Mouse (Mus musculus) cerebellum, adult (tissue): ENCODE results near the gene Vti1b.

Experiments used
- ATAC-seq: cut with Nextera tagmentation; 2 replicates; pipeline ENCODE4 v1.9.2; 2017; ENCODE audit warnings: mild to moderate bottlenecking, moderate library complexity, mixed read lengths; ENCODE audit not compliant: insufficient number of reproducible peaks, low FRiP score, low TSS enrichment

Gene Vti1b

GRCm38 (mm10) chr12:79139417-79139816 lies 33.0 kb downstream of the Vti1b start:
- ATAC-seq = no peak

GRCm38 (mm10) chr12:79138999-79139398 lies 33.5 kb downstream of the Vti1b start:
- no peak for ATAC-seq

- no peak for ATAC-seq
Observed at GRCm38 (mm10) chr12:79136949-79137348, 35.5 kb downstream of the Vti1b start.

- no peak for ATAC-seq
Observed at GRCm38 (mm10) chr12:79135105-79135504, 37.4 kb downstream of the Vti1b start.

- ATAC-seq = no peak
Observed at GRCm38 (mm10) chr12:79134676-79135075, 37.8 kb downstream of the Vti1b start.

- no peak for ATAC-seq
Observed at GRCm38 (mm10) chr12:79131706-79132460, 40.6 kb downstream of the Vti1b start.

GRCm38 (mm10) chr12:79131178-79131675 lies 41.2 kb downstream of the Vti1b start:
- ATAC-seq = no peak

- peak; percentile 72; the same call in 1 of the 2 replicates for ATAC-seq
Observed at GRCm38 (mm10) chr12:79130299-79131177, 41.9 kb downstream of the Vti1b start, which contains the start of gene Arg2. Arg2 (plus strand) TSS chr12:79130777.

- no peak for ATAC-seq
Observed at GRCm38 (mm10) chr12:79122820-79123219, 49.6 kb downstream of the Vti1b start.

GRCm38 (mm10) chr12:79118991-79119390 lies 53.5 kb downstream of the Vti1b start:
- no peak for ATAC-seq
